Mouse (Mus musculus): ENCODE results near the gene Adgrl4. TPM values are rescaled to one million over a fixed set of nuclear protein-coding genes. Genes with fewer than 3 reads are reported as not detected.

Adgrl4 gene
- polyA plus RNA-seq, 1 experiment, result not detected

DNA sequence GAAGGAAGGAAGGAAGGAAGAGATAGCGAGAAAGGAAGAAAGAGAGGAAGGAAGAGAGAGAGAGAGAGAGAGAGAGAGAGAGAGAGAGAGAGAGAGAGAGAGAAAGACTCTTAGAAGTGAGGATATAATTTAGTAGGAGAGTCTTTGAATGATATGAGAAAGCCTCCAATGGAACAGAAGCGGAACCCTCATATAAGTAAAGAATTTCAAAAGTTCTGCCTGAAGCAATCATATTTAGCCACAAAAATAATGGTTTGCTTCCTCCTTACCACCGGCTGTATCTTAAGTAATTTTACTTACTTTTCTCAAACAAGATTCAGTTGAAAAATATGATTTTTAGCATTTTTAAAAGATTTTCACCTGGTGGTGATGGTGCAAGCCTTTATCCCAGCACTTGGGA lies 7.6 kb upstream of the Adgrl4 start:
- Histone ChIP-seq H3K79me2 (ENCODE audit: control insufficient read depth, insufficient read depth) (no peaks in the 10 kb centered on the region), H3K36me3 (ENCODE audit: control insufficient read depth, insufficient read depth) (no peaks in the 10 kb centered on the region), H3K79me3 (ENCODE audit: low read depth) (no peaks in the 10 kb centered on the region), H3ac (ENCODE audit: control insufficient read depth, insufficient read length, low read depth) (no peak overlapping the region), H3K27me3 (ENCODE audit: control insufficient read depth, insufficient read depth, insufficient read length) (no peaks in the 10 kb centered on the region), H3K4me3 (ENCODE audit: insufficient read depth, poor library complexity, severe bottlenecking) (no peak overlapping the region)
- TF ChIP-seq MYOD1 (IDR thresholded peaks at IDR 0.05; ENCODE audit: control insufficient read depth, insufficient read length, low read depth) (no peak), MYOG (IDR thresholded peaks at IDR 0.05; ENCODE audit: control insufficient read depth, extremely low read depth, insufficient read length) (no peak), MAX (IDR thresholded peaks at IDR 0.05) (no peak), CTCF (IDR thresholded peaks at IDR 0.05; ENCODE audit: control insufficient read depth, insufficient read depth, insufficient read length) (no peak), FOSL1 (IDR thresholded peaks at IDR 0.05; ENCODE audit: insufficient read depth, low read length, poor library complexity, severe bottlenecking) (no peak), CEBPB (IDR thresholded peaks at IDR 0.05; ENCODE audit: low read depth) (no peak), USF1 (IDR thresholded peaks at IDR 0.05; ENCODE audit: low read depth) (no peak)

DNA sequence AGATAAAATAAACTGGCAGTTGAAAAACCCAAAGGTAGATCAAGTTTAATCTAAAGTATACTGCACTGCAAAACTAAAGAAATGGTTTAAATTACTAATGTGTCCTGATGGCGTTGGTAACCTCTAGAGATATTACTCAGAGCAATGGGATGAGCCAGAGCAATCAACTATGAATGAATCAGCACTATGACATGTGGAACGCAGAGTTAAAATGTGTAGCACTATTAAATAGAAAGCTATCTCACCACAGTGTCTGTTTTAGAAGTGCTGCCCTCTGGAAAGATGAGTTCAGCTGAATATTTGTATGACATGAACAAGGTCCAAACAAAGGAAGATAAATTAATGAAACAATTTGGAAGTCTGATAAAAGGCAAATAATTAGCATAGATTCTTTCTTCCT lies 6.2 kb upstream of the Adgrl4 start:
- H3K79me2 ChIP-seq (ENCODE audit: control insufficient read depth, insufficient read depth), result no peaks in the 10 kb centered on the region
- TF ChIP-seq MAX (IDR thresholded peaks at IDR 0.05), result no peak
- no peak for TF ChIP-seq MYOG (IDR thresholded peaks at IDR 0.05; ENCODE audit: control insufficient read depth, extremely low read depth, insufficient read length)
- no peak for TF ChIP-seq CEBPB (IDR thresholded peaks at IDR 0.05; ENCODE audit: low read depth)
- no peak for TF ChIP-seq CTCF (IDR thresholded peaks at IDR 0.05; ENCODE audit: control insufficient read depth, insufficient read depth, insufficient read length)
- TF ChIP-seq USF1 (IDR thresholded peaks at IDR 0.05; ENCODE audit: low read depth), result no peak
- peak; percentile 91 for TF ChIP-seq FOSL1 (IDR thresholded peaks at IDR 0.05; ENCODE audit: insufficient read depth, low read length, poor library complexity, severe bottlenecking)
- peak; percentile 24 for TF ChIP-seq MYOD1 (IDR thresholded peaks at IDR 0.05; ENCODE audit: control insufficient read depth, insufficient read length, low read depth)

GRCm38 (mm10) chr3:151438364-151438763 lies 677 bp downstream of the Adgrl4 start:
- Histone ChIP-seq H3K79me3 (ENCODE audit: low read depth) (no peaks in the 10 kb centered on the region), H3ac (ENCODE audit: control insufficient read depth, insufficient read length, low read depth) (no peak overlapping the region), H3K4me3 (ENCODE audit: insufficient read depth, poor library complexity, severe bottlenecking) (no peak overlapping the region), H3K36me3 (ENCODE audit: control insufficient read depth, insufficient read depth) (no peaks in the 10 kb centered on the region), H3K27me3 (ENCODE audit: control insufficient read depth, insufficient read depth, insufficient read length) (no peaks in the 10 kb centered on the region), H3K79me2 (ENCODE audit: control insufficient read depth, insufficient read depth) (no peaks in the 10 kb centered on the region)
- no peak for TF ChIP-seq FOSL1 (IDR thresholded peaks at IDR 0.05; ENCODE audit: insufficient read depth, low read length, poor library complexity, severe bottlenecking)
- TF ChIP-seq MAX (IDR thresholded peaks at IDR 0.05), result no peak
- TF ChIP-seq MYOG (IDR thresholded peaks at IDR 0.05; ENCODE audit: control insufficient read depth, extremely low read depth, insufficient read length), result no peak
- no peak for TF ChIP-seq CEBPB (IDR thresholded peaks at IDR 0.05; ENCODE audit: low read depth)
- TF ChIP-seq CTCF (IDR thresholded peaks at IDR 0.05; ENCODE audit: control insufficient read depth, insufficient read depth, insufficient read length), result no peak
- TF ChIP-seq USF1 (IDR thresholded peaks at IDR 0.05; ENCODE audit: low read depth), result no peak
- no peak for TF ChIP-seq MYOD1 (IDR thresholded peaks at IDR 0.05; ENCODE audit: control insufficient read depth, insufficient read length, low read depth)

More for the DNA sequence above, 6.2 kb upstream of the Adgrl4 start:
- H3K27me3 ChIP-seq (ENCODE audit: control insufficient read depth, insufficient read depth, insufficient read length), result no peaks in the 10 kb centered on the region
- no peak overlapping the region for H3K4me3 ChIP-seq (ENCODE audit: insufficient read depth, poor library complexity, severe bottlenecking)
- H3K79me3 ChIP-seq (ENCODE audit: low read depth), result no peaks in the 10 kb centered on the region
- no peaks in the 10 kb centered on the region for H3K36me3 ChIP-seq (ENCODE audit: control insufficient read depth, insufficient read depth)
- no peak overlapping the region for H3ac ChIP-seq (ENCODE audit: control insufficient read depth, insufficient read length, low read depth)

- Histone ChIP-seq H3K27me3 (ENCODE audit: control insufficient read depth, insufficient read depth, insufficient read length) (no peaks in the 10 kb centered on the region), H3K36me3 (ENCODE audit: control insufficient read depth, insufficient read depth) (no peaks in the 10 kb centered on the region), H3ac (ENCODE audit: control insufficient read depth, insufficient read length, low read depth) (no peak overlapping the region), H3K4me3 (ENCODE audit: insufficient read depth, poor library complexity, severe bottlenecking) (no peak overlapping the region), H3K79me3 (ENCODE audit: low read depth) (no peaks in the 10 kb centered on the region), H3K79me2 (ENCODE audit: control insufficient read depth, insufficient read depth) (no peaks in the 10 kb centered on the region)
- TF ChIP-seq MAX (IDR thresholded peaks at IDR 0.05) (no peak), MYOD1 (IDR thresholded peaks at IDR 0.05; ENCODE audit: control insufficient read depth, insufficient read length, low read depth) (no peak), MYOG (IDR thresholded peaks at IDR 0.05; ENCODE audit: control insufficient read depth, extremely low read depth, insufficient read length) (no peak), CEBPB (IDR thresholded peaks at IDR 0.05; ENCODE audit: low read depth) (no peak), CTCF (IDR thresholded peaks at IDR 0.05; ENCODE audit: control insufficient read depth, insufficient read depth, insufficient read length) (no peak), USF1 (IDR thresholded peaks at IDR 0.05; ENCODE audit: low read depth) (no peak)
These were observed 2.3 kb downstream of the Adgrl4 start for GRCm38 (mm10) chr3:151439976-151440375.

- H3K4me3 ChIP-seq (ENCODE audit: insufficient read depth, poor library complexity, severe bottlenecking), result no peak overlapping the region
- H3K36me3 ChIP-seq (ENCODE audit: control insufficient read depth, insufficient read depth), result no peaks in the 10 kb centered on the region
- no peak overlapping the region for H3ac ChIP-seq (ENCODE audit: control insufficient read depth, insufficient read length, low read depth)
- no peaks in the 10 kb centered on the region for H3K27me3 ChIP-seq (ENCODE audit: control insufficient read depth, insufficient read depth, insufficient read length)
- H3K79me3 ChIP-seq (ENCODE audit: low read depth), result no peaks in the 10 kb centered on the region
- H3K79me2 ChIP-seq (ENCODE audit: control insufficient read depth, insufficient read depth), result no peaks in the 10 kb centered on the region
- no peak for TF ChIP-seq MYOG (IDR thresholded peaks at IDR 0.05; ENCODE audit: control insufficient read depth, extremely low read depth, insufficient read length)
- TF ChIP-seq CTCF (IDR thresholded peaks at IDR 0.05; ENCODE audit: control insufficient read depth, insufficient read depth, insufficient read length), result no peak
- TF ChIP-seq MYOD1 (IDR thresholded peaks at IDR 0.05; ENCODE audit: control insufficient read depth, insufficient read length, low read depth), result no peak
- no peak for TF ChIP-seq CEBPB (IDR thresholded peaks at IDR 0.05; ENCODE audit: low read depth)
- TF ChIP-seq MAX (IDR thresholded peaks at IDR 0.05), result no peak
- no peak for TF ChIP-seq FOSL1 (IDR thresholded peaks at IDR 0.05; ENCODE audit: insufficient read depth, low read length, poor library complexity, severe bottlenecking)
- TF ChIP-seq USF1 (IDR thresholded peaks at IDR 0.05; ENCODE audit: low read depth), result no peak
These were observed 4.3 kb downstream of the Adgrl4 start for GRCm38 (mm10) chr3:151442026-151442425.

DNA sequence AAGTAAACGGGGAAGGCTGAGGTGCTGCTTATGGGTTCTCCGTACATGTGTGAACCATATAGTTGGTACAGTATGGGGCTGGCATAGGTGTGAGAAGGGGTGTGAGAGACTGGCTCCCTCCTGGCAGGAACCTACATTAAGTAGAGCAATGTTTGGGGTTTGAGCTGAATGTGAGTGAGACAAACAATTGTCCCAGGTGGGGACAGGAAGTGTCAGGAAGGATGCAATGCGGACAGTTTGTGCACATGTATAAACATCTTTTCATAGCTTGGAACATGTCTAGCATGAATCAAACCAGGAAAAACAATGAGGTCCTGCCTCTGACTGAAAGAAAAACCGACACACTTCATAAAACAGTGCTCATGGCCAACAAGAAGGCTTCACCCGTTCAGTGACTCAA lies 5.8 kb downstream of the Adgrl4 start:
- Histone ChIP-seq H3ac (ENCODE audit: control insufficient read depth, insufficient read length, low read depth) (no peak overlapping the region), H3K36me3 (ENCODE audit: control insufficient read depth, insufficient read depth) (no peaks in the 10 kb centered on the region), H3K4me3 (ENCODE audit: insufficient read depth, poor library complexity, severe bottlenecking) (no peak overlapping the region), H3K27me3 (ENCODE audit: control insufficient read depth, insufficient read depth, insufficient read length) (no peaks in the 10 kb centered on the region), H3K79me3 (ENCODE audit: low read depth) (no peaks in the 10 kb centered on the region), H3K79me2 (ENCODE audit: control insufficient read depth, insufficient read depth) (no peaks in the 10 kb centered on the region)
- TF ChIP-seq MYOD1 (IDR thresholded peaks at IDR 0.05; ENCODE audit: control insufficient read depth, insufficient read length, low read depth), result no peak
- no peak for TF ChIP-seq USF1 (IDR thresholded peaks at IDR 0.05; ENCODE audit: low read depth)
- TF ChIP-seq MYOG (IDR thresholded peaks at IDR 0.05; ENCODE audit: control insufficient read depth, extremely low read depth, insufficient read length), result no peak
- no peak for TF ChIP-seq CTCF (IDR thresholded peaks at IDR 0.05; ENCODE audit: control insufficient read depth, insufficient read depth, insufficient read length)
- TF ChIP-seq FOSL1 (IDR thresholded peaks at IDR 0.05; ENCODE audit: insufficient read depth, low read length, poor library complexity, severe bottlenecking), result no peak
- TF ChIP-seq MAX (IDR thresholded peaks at IDR 0.05), result no peak
